ENCODE assay signal across 8 mouse cellular contexts in the genomic region with DNA sequence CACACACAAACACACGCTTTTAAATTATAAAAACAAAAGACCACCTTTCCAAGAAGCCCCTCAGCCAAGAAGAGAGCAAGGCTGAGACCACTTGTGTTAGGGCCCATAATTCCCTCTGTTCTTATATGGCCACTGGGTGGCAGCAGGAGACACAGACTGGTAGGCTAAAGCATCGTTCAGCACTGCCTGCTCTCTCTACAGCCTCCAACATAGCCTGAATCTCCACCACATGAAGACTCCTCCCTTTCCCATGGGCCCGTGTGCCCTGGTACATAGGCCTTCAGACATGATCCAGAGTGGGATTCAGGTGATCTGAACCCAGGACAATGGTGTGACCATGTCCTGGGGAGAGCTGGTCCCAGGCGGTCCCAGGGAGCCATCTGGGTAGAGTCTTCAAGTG. TPM values are rescaled to one million over a fixed set of nuclear protein-coding genes. Genes with fewer than 3 reads are reported as not detected.
DNase-seq lines count a peak whose midpoint lies in the region; ATAC-seq lines count a peak whose summit lies in the region.

No protein-coding gene starts in this region.

- WGBS in intestine, embryonic 16.5 days, result 30% methylated on average over 4 of the region's 4 CpGs
- WGBS in stomach, embryonic 14.5 days, result 31% methylated on average over 4 of the region's 4 CpGs

- DNase-seq in ovary, postnatal 14 days (ENCODE audit: low spot score), result peak; percentile 40
- no peak for DNase-seq in ovary, postnatal 36 days (ENCODE audit: low spot score)
- peak; percentile 24 for DNase-seq in c-Kit-positive CD71-positive TER-119-positive erythroid progenitor cells, embryonic 14.5 days (ENCODE audit: low spot score)
- DNase-seq in left cerebral cortex, postnatal 36 days (ENCODE audit: low spot score in 2 of 2), result peak; percentile 54 to 67
- DNase-seq in mesoderm, embryonic 11.5 days (ENCODE audit: low read depth, low spot score), result peak; percentile 77

- H3K27ac ChIP-seq in intestine, embryonic 16.5 days (ENCODE audit: low read length), result no peak overlapping the region
- H3K27ac ChIP-seq in stomach, embryonic 14.5 days (ENCODE audit: low read length), result no peak overlapping the region

- intact Hi-C loops in left cerebral cortex, postnatal 36 days (cut with DNase I), result loop anchor here (1.0 to 10.0 kb wide), 5 partner anchors 43 to 302 kb away; a partner anchor contains a TSS

- peaks cover 14% of the 10 kb centered on the region for H3K4me1 ChIP-seq in intestine, embryonic 16.5 days (ENCODE audit: control insufficient read depth, insufficient read depth, low read length)
- no peaks in the 10 kb centered on the region for H3K4me1 ChIP-seq in stomach, embryonic 14.5 days (ENCODE audit: control insufficient read depth, insufficient read depth, low read length)

- H3K9me3 ChIP-seq in intestine, embryonic 16.5 days (ENCODE audit: control insufficient read depth, low read length), result no peaks in the 10 kb centered on the region
- H3K9me3 ChIP-seq in stomach, embryonic 14.5 days (ENCODE audit: control insufficient read depth, low read depth, low read length), result no peaks in the 10 kb centered on the region

- no peak overlapping the region for H3K4me3 ChIP-seq in intestine, embryonic 16.5 days (ENCODE audit: low read length)
- no peak overlapping the region for H3K4me3 ChIP-seq in stomach, embryonic 14.5 days (ENCODE audit: low read depth, low read length)

- no peak overlapping the region for H3K9ac ChIP-seq in intestine, embryonic 16.5 days (ENCODE audit: low read depth, low read length)
- H3K9ac ChIP-seq in stomach, embryonic 14.5 days (replicated peaks; ENCODE audit: low read depth, low read length), result no peak overlapping the region

- ATAC-seq in frontal cortex, adult (ENCODE audit: low TSS enrichment), result peak; percentile 62
- peak; percentile 39 for ATAC-seq in intestine, embryonic 16.5 days
- ATAC-seq in stomach, embryonic 14.5 days (ENCODE audit: insufficient number of reproducible peaks, insufficient read depth, low FRiP score, low read depth), result peak; percentile 54; the same call in 1 of the 2 replicates

- H3K4me2 ChIP-seq in intestine, embryonic 16.5 days (ENCODE audit: low read depth, low read length), result no peak overlapping the region
- no peak overlapping the region for H3K4me2 ChIP-seq in stomach, embryonic 14.5 days (replicated peaks; ENCODE audit: low read depth, low read length)

- H3K27me3 ChIP-seq in intestine, embryonic 16.5 days (replicated peaks; ENCODE audit: control insufficient read depth, insufficient read depth, low read length), result no peaks in the 10 kb centered on the region
- no peaks in the 10 kb centered on the region for H3K27me3 ChIP-seq in stomach, embryonic 14.5 days (ENCODE audit: control insufficient read depth, insufficient read depth, low read length)

- no peaks in the 10 kb centered on the region; the same call in 1 of the 2 replicates for H3K36me3 ChIP-seq in intestine, embryonic 16.5 days (ENCODE audit: control insufficient read depth, insufficient read depth, low read length)
- peaks cover 6% of the 10 kb centered on the region; the same call in 1 of the 2 replicates for H3K36me3 ChIP-seq in stomach, embryonic 14.5 days (ENCODE audit: control insufficient read depth, insufficient read depth, low read length)

RNA-seq across cellular contexts. Expression of a gene that starts 24.9 kb away (rescaled TPM):
- 0.67 and 0.71 TPM in 2 replicates for polyA plus RNA-seq in intestine, embryonic 16.5 days (2015; fragmentation: Nextera tagmentation; extraction: Ambion mirVana)
- total RNA-seq in left cerebral cortex, postnatal 36 days (2021), result under 1 TPM in 1 of 2 experiments, not detected in 1; 0.59 TPM
- polyA plus RNA-seq in stomach, embryonic 14.5 days (2014; fragmentation: Nextera tagmentation; extraction: Ambion mirVana), result 0.72 and 1.0 TPM in 2 replicates

RNA-seq across cellular contexts. Expression of a gene that starts 30.2 kb away (rescaled TPM):
- 15.4 and 16.4 TPM in 2 replicates for polyA plus RNA-seq in intestine, embryonic 16.5 days (2015; fragmentation: Nextera tagmentation; extraction: Ambion mirVana)
- 1 to 10 TPM; 4.6 to 7.1 TPM for total RNA-seq in left cerebral cortex, postnatal 36 days (2021)
- polyA plus RNA-seq in stomach, embryonic 14.5 days (2014; fragmentation: Nextera tagmentation; extraction: Ambion mirVana), result 19.0 and 19.8 TPM in 2 replicates
